Mouse (Mus musculus) neural tube, embryonic 11.5 days (tissue): ENCODE data around the gene Alox5ap. TPM values are rescaled to one million over a fixed set of nuclear protein-coding genes. Genes with fewer than 3 reads are reported as not detected.

Experiments used
- ATAC-seq: fragments of 200-750 bp; cut with Nextera tagmentation; 2 replicates; pipeline ENCODE4 v1.8.0; 2017; ENCODE audit warnings: moderate number of reproducible peaks, mild to moderate bottlenecking, moderate TSS enrichment, moderate library complexity; ENCODE audit not compliant: insufficient read depth, low FRiP score, low TSS enrichment
- DNase-seq: peaks from one replicate; pipeline ENCODE4 v3.0.0-alpha.2; 2015; ENCODE audit warnings: low spot score
- H3K27ac ChIP-seq: fragments of 300-500 bp; sonication (generic); 2 replicates; pipeline ENCODE4 v1.5.1; 2014; ENCODE audit warnings: low read depth, mild to moderate bottlenecking, low read length
- H3K27me3 ChIP-seq: fragments of 300-500 bp; sonication (generic); 2 replicates; pipeline ENCODE4 v1.6.1; 2014; ENCODE audit warnings: mild to moderate bottlenecking, low read length, mixed read lengths; ENCODE audit not compliant: control insufficient read depth, insufficient read depth
- H3K36me3 ChIP-seq: fragments of 300-500 bp; sonication (generic); 2 replicates; pipeline ENCODE4 v1.6.1; 2014; ENCODE audit warnings: mild to moderate bottlenecking, low read length, moderate library complexity, mixed read lengths; ENCODE audit not compliant: control insufficient read depth, insufficient read depth
- H3K4me1 ChIP-seq: fragments of 300-500 bp; sonication (generic); 2 replicates; pipeline ENCODE4 v1.6.1; 2014; ENCODE audit warnings: low read length, mixed read lengths; ENCODE audit not compliant: control insufficient read depth, insufficient read depth
- H3K4me2 ChIP-seq: fragments of 300-500 bp; sonication (generic); 2 replicates; pipeline ENCODE4 v1.6.1; 2014; ENCODE audit warnings: low read depth, mild to moderate bottlenecking, moderate library complexity
- H3K4me3 ChIP-seq: fragments of 300-500 bp; sonication (generic); 2 replicates; pipeline ENCODE4 v1.5.1; 2014; ENCODE audit warnings: low read depth, low read length
- H3K9ac ChIP-seq: fragments of 300-500 bp; sonication (generic); 2 replicates; pipeline ENCODE4 v1.6.1; 2014; ENCODE audit warnings: mild to moderate bottlenecking, low read length
- H3K9me3 ChIP-seq: fragments of 300-500 bp; sonication (generic); 2 replicates; pipeline ENCODE4 v1.6.1; 2016; ENCODE audit warnings: low read length; ENCODE audit not compliant: control insufficient read depth
- WGBS: fragments of 180-500 bp; shearing (Covaris S2); extraction: QIAGEN DNeasy Blood & Tissue Kit; methylation state at CpG from one replicate; pipeline ENCODE4 v1.1.7; 2014; 5-methylcytosine and 5-hydroxymethylcytosine counted together
- polyA plus RNA-seq: library from polyadenylated mRNA; unstranded; fragments of >200 nt; fragmentation: Nextera tagmentation; extraction: Ambion mirVana; gene quantifications from 2 replicates; pipeline ENCODE4 v1.2.1, GENCODE M21; 2014

Gene Alox5ap
- polyA plus RNA-seq, 1 experiment from 2014 or later: 6.0 TPM

DNA sequence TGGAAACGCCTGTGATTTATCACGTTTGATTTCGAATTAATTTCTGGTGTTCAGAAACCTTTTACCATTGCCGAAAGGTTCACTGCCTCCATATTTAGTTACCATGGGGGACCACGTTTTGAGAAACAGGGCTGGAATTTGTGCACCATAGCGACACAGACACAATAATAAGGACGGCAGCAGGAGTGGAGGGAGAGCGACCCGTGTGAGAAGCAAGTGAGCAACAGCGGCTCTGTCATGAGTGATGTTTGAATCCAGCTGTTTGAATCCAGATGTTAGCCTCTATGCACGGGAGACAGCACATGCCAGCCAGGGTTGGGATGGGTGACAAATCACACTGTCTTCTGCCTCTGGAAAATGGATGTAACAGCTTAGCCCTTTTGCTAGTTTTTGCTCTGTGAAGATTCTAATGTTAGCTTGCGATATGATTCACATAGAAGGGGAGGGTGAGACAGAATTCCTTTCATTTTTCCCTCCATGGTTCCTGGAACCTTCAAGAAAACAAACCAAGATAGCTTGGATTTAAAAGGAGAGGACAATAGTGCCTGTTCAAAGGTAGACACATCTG lies 50.0 kb downstream of the Alox5ap start:
- H3K36me3 ChIP-seq: no peaks in the 10 kb centered on the region
- H3K27me3 ChIP-seq: no peaks in the 10 kb centered on the region
- H3K9ac ChIP-seq: no peak overlapping the region
- H3K4me1 ChIP-seq: peaks cover 8% of the 10 kb centered on the region
- H3K4me3 ChIP-seq: no peak overlapping the region
- peak; percentile 7 for DNase-seq
- H3K9me3 ChIP-seq: no peaks in the 10 kb centered on the region
- H3K4me2 ChIP-seq: no peak overlapping the region
- H3K27ac ChIP-seq: no peak overlapping the region
- no peak for ATAC-seq
- WGBS: 83% methylated on average over 12 of the region's 12 CpGs

DNA sequence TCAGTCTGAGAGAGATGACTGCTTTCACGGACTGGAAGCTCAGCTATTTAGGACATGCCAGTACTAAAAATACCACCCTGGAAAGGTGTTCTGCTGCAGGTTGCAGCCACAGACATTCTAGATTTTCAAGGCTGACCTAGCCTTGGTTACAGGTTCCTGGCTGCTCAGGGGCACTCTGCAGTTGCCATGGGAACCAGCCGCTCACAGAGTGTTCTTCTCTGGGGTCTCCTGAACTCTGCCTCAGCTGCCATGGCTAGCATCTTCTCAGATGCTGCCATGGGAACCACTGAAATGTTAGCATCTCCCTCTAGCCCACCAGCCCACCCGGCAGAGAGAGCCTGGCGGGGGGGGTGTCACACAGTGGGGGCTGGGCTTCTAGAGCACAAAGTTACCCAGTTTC lies 52.4 kb downstream of the Alox5ap start:
- peak; percentile 40; the same call in 1 of the 2 replicates for ATAC-seq

DNA sequence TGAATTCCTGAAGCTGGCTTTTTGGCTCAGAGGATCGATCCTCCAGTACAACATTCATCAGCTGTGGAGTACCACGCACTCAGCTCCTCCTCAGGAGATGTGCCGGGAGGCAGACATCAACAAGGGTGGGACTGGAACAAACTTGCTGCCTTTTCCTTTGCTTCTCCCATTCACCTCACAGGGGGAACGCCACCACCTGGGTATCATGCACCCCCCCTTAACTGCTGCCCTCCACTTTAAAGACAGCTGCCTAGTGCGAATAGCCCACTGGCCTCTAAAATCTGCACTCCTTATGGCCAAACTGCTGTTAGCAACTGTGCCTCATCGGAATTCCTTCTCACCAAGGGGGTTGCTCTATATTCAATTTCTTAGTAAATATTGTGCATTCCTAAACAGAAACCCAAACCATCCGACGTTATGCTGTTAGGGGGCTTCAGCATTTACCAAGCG lies 55.3 kb downstream of the Alox5ap start:
- peak overlapping the region; percentile 39 for H3K4me2 ChIP-seq
- no peak for ATAC-seq
- no peaks in the 10 kb centered on the region for H3K9me3 ChIP-seq
- H3K27me3 ChIP-seq: no peaks in the 10 kb centered on the region
- WGBS: 12% methylated on average over 9 of the region's 9 CpGs
- peak overlapping the region; percentile 53; the same call in 1 of the 2 replicates for H3K9ac ChIP-seq
- peak overlapping the region; percentile 85 for H3K27ac ChIP-seq
- H3K36me3 ChIP-seq: no peaks in the 10 kb centered on the region
- H3K4me1 ChIP-seq: peaks cover 33% of the 10 kb centered on the region
- no peak overlapping the region for H3K4me3 ChIP-seq
- no peak for DNase-seq

More for the DNA sequence above, 52.4 kb downstream of the Alox5ap start:
- no peak for DNase-seq
- Histone ChIP-seq H3K9me3 (no peaks in the 10 kb centered on the region), H3K4me1 (peaks cover 21% of the 10 kb centered on the region), H3K4me2 (no peak overlapping the region), H3K4me3 (no peak overlapping the region), H3K9ac (no peak overlapping the region), H3K27me3 (no peaks in the 10 kb centered on the region), H3K36me3 (no peaks in the 10 kb centered on the region), H3K27ac (no peak overlapping the region)
- 22% methylated on average over 4 of the region's 4 CpGs for WGBS

DNA sequence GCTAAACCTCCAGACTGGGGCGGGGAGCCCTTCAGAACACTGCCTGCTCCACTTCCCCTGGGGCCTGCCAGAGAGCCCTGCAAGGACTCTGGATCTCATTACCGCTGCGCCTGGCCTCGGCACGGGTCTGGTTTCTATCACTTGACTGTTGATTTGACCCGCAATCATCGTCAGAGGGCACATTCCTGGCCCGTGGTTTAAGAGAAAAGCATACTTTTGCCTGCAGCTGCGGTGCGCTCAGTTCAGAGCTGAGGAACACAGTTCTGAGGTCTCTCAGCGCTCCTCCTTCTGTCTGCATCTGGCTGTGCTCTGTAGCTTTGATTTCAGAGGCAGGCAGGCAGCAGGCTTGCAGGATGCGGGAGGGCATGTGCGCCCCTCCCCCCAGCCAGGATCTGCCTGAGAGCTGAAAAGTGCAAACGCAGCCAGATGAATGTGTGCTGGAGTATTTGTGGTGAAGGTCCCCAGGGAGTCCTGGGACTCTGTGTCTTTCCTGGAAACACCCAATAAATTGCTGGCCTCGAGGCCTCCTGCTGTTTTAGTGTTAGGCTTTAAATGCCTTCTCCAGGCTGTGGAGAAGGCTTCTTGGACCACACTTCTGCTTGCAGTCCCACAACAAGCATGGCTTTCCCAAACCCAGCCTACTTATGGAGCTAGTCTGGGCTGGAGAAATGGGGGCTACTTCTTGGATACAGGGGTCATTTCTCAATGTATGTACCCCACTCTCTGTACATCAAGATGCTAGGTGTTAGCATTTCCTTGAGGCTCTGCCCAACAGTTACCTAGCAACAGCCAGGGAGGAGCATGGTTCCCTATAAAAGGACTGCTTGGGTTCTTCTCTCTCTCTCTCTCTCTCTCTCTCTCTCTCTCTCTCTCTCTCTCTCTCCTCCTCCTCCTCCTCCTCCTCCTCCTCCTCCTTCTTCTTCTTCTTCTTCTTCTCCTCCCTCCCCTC lies 56.2 kb downstream of the Alox5ap start:
- H3K4me1 ChIP-seq: peaks cover 33% of the 10 kb centered on the region
- H3K4me3 ChIP-seq: no peak overlapping the region; the same call in 1 of the 2 replicates
- no peaks in the 10 kb centered on the region for H3K36me3 ChIP-seq
- DNase-seq (peak; percentile 90), ATAC-seq (peak; percentile 51; the same call in 1 of the 2 replicates)
- H3K9me3 ChIP-seq: no peaks in the 10 kb centered on the region
- peak overlapping the region; percentile 85 for H3K27ac ChIP-seq
- H3K4me2 ChIP-seq: peak overlapping the region; percentile 39
- peak overlapping the region; percentile 53 for H3K9ac ChIP-seq
- no peaks in the 10 kb centered on the region for H3K27me3 ChIP-seq
- WGBS: under 1% methylated on average over 15 of the region's 15 CpGs

DNA sequence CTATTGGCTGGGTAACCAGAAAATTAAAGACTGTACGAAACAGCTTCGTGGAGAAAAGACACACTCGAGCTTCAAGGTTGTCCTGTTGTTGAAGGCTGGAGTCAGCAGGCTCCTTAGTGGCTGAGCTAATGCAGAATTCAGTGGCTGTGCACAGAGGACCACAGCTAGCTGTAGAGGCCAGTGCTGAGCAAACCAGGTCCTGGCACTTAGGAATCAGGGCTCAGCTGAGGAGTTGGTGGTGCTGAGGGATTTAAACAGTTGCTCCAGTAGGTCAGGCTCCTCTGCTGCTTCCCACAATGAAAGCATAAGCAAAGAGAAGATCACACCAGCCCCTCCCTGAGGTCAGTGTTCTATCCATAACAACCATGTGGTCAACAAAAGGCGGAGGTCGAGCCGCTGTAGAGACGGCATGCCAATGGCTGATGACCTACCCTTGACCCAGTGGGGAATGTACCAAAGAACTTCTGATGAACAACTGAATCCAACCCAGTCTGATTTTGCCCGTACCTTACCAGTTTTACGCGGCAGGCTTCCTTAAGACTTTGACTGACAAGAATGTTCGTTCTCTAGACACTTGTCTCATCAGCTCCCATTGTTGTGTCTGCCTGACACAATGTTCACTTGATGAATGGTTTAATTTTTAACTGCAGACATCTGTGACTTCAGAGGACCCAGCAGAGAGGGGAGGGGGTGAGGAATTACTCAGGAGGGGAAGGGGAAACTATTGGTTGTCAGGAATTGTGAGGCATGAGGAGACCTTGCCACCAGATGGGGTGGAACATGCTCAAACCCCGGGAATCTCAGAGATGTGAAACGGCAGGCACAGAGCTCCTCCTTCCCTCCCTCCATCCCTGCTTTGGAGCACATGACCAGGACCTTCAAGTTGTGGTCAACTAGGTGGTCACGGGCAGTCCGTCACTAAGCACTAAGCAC lies 57.6 kb downstream of the Alox5ap start:
- no peaks in the 10 kb centered on the region for H3K9me3 ChIP-seq
- H3K4me2 ChIP-seq: no peak overlapping the region
- H3K27me3 ChIP-seq: no peaks in the 10 kb centered on the region
- 26% methylated on average over 15 of the region's 15 CpGs for WGBS
- DNase-seq: peak; percentile 54
- H3K4me3 ChIP-seq: no peak overlapping the region
- no peak for ATAC-seq
- no peak overlapping the region for H3K9ac ChIP-seq
- no peaks in the 10 kb centered on the region for H3K36me3 ChIP-seq
- peak overlapping the region; percentile 72 for H3K27ac ChIP-seq
- peaks cover 31% of the 10 kb centered on the region for H3K4me1 ChIP-seq

DNA sequence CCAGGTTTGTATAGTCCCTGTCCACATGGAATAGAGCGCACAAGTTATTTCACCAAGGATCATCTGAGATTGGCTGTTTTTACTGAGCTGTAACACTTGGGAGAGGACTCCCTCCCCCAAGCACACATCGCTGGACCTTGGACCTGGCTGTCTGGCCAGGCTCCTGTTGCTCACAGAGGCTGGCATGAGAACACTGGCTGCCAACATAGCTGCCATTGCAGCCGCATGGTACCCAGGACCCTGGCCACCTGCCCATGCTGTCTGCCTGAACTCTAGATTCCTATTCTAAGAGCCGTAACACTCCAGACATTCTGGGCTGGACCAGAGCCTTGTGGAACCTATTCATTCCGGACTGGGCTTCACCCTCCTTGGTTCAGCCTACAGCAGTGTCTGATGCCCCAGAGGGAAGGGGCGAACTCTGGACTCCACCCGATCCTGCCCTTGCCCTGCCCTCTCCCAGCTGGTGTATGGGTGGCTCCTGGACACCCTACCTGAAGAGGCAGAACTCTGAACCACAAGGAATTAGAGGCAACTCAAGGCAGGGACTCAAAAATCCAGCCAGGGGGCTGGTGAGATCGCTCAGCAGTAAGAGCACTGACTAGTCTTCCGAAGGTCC lies 58.5 kb downstream of the Alox5ap start:
- DNase-seq: no peak
- Histone ChIP-seq H3K4me1 (peaks cover 29% of the 10 kb centered on the region), H3K27ac (peak overlapping the region; percentile 39)

DNA sequence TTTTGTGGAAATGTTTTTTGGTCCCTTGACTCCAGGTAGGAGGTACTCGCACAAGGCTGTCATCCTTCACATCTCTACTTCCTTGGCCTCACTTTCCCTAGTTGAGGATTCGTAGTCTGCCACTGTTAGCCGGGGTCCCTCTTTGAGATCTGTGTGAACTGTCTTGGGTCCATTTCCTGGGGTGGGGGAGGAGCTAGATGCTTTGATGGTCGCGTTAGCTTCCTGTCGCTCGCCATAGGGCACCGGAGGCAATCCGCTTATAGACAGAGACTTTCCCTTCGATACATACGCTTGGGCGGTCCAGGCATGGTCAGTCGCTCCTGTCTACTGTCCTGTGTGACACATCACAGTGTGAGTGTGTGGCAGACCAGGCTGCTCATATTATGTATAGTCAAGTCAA lies 60.2 kb downstream of the Alox5ap start:
- Histone ChIP-seq H3K4me1 (peaks cover 26% of the 10 kb centered on the region), H3K9ac (no peak overlapping the region)

More for the DNA sequence above, 58.5 kb downstream of the Alox5ap start:
- no peak overlapping the region for H3K9ac ChIP-seq
- ATAC-seq: no peak
- WGBS: 90% methylated on average over 9 of the region's 9 CpGs
- no peak overlapping the region for H3K4me2 ChIP-seq
- H3K9me3 ChIP-seq: no peaks in the 10 kb centered on the region
- no peak overlapping the region for H3K4me3 ChIP-seq
- no peaks in the 10 kb centered on the region for H3K36me3 ChIP-seq
- no peaks in the 10 kb centered on the region for H3K27me3 ChIP-seq

More for the DNA sequence above, 60.2 kb downstream of the Alox5ap start:
- H3K9me3 ChIP-seq: no peaks in the 10 kb centered on the region
- H3K4me2 ChIP-seq: no peak overlapping the region
- no peak for DNase-seq
- WGBS: 84% methylated on average over 13 of the region's 13 CpGs
- H3K4me3 ChIP-seq: no peak overlapping the region
- no peaks in the 10 kb centered on the region for H3K27me3 ChIP-seq
- H3K36me3 ChIP-seq: no peaks in the 10 kb centered on the region
- H3K27ac ChIP-seq: no peak overlapping the region
- ATAC-seq: no peak
